Comparison of ENCODE assay signal across 26 mouse cellular contexts in the genomic region with DNA sequence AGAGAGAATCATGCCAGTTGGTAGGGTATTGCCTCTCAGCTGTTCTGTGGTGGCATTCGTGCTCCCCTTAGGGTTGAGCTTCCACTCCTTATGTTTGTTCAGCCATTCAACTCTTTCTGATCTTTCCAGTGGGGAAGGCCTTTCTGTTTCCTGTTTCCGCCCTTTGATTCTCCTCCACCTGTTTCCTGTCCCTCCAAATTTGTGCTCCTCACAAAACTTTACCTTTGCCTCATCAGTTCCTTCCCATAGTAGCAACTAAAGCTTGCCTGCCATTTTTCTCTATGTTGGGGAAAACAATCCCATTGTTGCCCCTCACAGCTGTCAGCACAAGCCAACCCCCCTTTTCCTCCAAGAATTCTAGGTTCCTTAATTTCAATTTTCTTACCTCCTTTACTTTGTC.
"Had no signal": no experiment of that assay in that cellular context is flagged by ENCODE, and none has a peak within 500 bp of the region (broad histone marks: within the 10 kb centered on the region; RNA-seq: fewer than 3 reads in every experiment).

No protein-coding gene starts in this region.

- H3K4me1 ChIP-seq: heart, embryonic 15.5 days; hindbrain, embryonic 12.5 days; hindbrain, embryonic 15.5 days; kidney, embryonic 15.5 days; liver, embryonic 13.5 days; liver, embryonic 15.5 days had no signal

- H3K27ac ChIP-seq: heart, adult 2 months; heart, embryonic 13.5 days; heart, embryonic 15.5 days; hindbrain, embryonic 12.5 days; hindbrain, embryonic 15.5 days; hindbrain, postnatal 0 days; kidney, embryonic 15.5 days; kidney, postnatal 0 days; left cerebral cortex, adult 2 months; liver, embryonic 13.5 days; liver, embryonic 15.5 days had no signal

- H3K4me2 ChIP-seq: heart, embryonic 11.5 days; heart, embryonic 13.5 days; heart, embryonic 15.5 days; hindbrain, embryonic 12.5 days; hindbrain, embryonic 15.5 days; kidney, embryonic 15.5 days; liver, embryonic 11.5 days; liver, embryonic 13.5 days; liver, embryonic 15.5 days had no signal

- H3K36me3 ChIP-seq: heart, embryonic 13.5 days; heart, embryonic 15.5 days; hindbrain, embryonic 12.5 days; hindbrain, embryonic 15.5 days; kidney, embryonic 15.5 days; liver, embryonic 13.5 days; liver, embryonic 15.5 days had no signal

- H3K9ac ChIP-seq: heart, embryonic 13.5 days; heart, embryonic 15.5 days; hindbrain, embryonic 12.5 days; hindbrain, embryonic 15.5 days; kidney, embryonic 15.5 days; liver, embryonic 13.5 days; liver, embryonic 15.5 days had no signal

- ATAC-seq: hindbrain, postnatal 0 days; intestine, embryonic 16.5 days had no signal

- H3K27me3 ChIP-seq: heart, embryonic 13.5 days; heart, embryonic 15.5 days; hindbrain, embryonic 12.5 days; hindbrain, embryonic 15.5 days; kidney, embryonic 15.5 days; liver, embryonic 13.5 days; liver, embryonic 15.5 days had no signal

- H3K9me3 ChIP-seq: heart, embryonic 15.5 days; hindbrain, embryonic 12.5 days; hindbrain, embryonic 15.5 days; kidney, embryonic 15.5 days; liver, embryonic 13.5 days; liver, embryonic 15.5 days had no signal

- DNase-seq: gastrocnemius, postnatal 14 days; gastrocnemius, postnatal 36 days; heart, adult 11 months; heart, adult 2 months; heart, postnatal 10 days; kidney, adult 11 months; kidney, adult 2 months; kidney, adult 9 months; kidney, postnatal 14 days; kidney, postnatal 36 days; layer of hippocampus, adult 9-11 months; layer of hippocampus, postnatal 36 days; liver; liver, embryonic 13.5 days had no signal

- H3K4me3 ChIP-seq: heart, adult 2 months; heart, embryonic 13.5 days; heart, embryonic 15.5 days; hindbrain, embryonic 12.5 days; hindbrain, embryonic 15.5 days; kidney, embryonic 15.5 days; left cerebral cortex, adult 2 months; liver, embryonic 13.5 days; liver, embryonic 15.5 days had no signal
